Mouse (Mus musculus) right cerebral cortex, postnatal 10 days (tissue): ENCODE results near the gene Scap.
"Not testable (repeated sequence)": the region's sequence is repeated elsewhere in the genome, so short reads cannot be mapped to it uniquely, and the experiment has no call there.

Experiments used
- DNase-seq, 2 experiments: peaks; one replicate each; pipeline ENCODE4 v3.0.0; 2021; ENCODE audit warnings: low spot score in 2 of 2

Scap gene

DNA sequence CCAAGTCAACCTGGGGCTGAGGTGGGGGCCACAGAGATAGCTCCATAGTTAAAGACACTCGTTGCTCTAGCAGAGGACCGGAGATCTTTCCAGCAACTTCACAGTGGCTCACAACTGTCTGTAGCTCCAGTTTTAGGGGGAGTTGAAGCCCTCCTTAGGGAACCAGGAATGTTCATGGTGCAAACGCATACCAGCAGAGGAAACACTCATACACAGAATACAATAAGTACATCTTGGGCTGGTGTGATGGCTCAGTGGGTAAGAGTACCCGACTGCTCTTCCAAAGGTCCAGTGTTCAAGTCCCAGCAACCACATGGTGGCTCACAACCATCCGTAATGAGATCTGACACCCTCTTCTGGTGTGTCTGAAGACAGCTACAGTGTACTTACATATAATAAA lies 2.2 kb upstream of the Scap start:
- not testable (repeated sequence) for DNase-seq

DNA sequence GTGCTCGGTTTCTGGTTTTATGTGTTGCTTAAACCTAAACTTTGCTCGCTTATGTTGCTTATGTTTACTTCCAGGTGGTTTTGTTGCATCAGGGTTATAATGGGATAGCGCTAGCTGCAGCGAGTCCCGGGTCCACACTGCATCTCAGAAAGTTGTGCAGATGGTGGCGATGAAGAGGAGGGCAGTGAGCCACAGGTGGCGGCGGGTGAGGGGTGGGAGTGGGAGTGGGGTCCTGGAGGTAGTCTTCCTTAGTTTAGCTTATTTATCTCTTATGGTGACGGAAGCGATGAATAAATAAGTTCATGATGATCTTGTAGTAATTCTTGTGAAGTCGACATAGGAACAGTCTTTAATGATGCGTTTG lies 790 bp downstream of the Scap start:
- DNase-seq, result no peak

DNA sequence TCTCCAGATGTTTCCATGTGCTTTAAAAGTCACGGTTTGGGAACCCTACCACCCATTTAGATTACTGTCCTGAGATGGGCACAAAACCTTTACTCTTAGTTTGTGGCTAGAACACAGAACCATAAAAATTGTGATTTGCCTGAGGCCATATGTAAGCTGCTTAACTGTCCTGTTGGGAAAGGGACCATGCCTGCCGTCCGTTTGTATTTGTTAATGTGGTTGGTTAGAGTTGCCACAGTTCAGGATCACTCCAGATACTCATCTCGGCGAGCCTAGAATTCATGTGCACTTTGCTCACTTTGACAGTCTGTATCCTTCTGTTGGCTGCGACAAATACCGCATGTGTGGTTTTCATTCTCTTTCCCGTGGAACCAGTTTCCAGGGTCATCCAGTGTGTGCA lies 1.8 kb downstream of the Scap start:
- no peak for DNase-seq

DNA sequence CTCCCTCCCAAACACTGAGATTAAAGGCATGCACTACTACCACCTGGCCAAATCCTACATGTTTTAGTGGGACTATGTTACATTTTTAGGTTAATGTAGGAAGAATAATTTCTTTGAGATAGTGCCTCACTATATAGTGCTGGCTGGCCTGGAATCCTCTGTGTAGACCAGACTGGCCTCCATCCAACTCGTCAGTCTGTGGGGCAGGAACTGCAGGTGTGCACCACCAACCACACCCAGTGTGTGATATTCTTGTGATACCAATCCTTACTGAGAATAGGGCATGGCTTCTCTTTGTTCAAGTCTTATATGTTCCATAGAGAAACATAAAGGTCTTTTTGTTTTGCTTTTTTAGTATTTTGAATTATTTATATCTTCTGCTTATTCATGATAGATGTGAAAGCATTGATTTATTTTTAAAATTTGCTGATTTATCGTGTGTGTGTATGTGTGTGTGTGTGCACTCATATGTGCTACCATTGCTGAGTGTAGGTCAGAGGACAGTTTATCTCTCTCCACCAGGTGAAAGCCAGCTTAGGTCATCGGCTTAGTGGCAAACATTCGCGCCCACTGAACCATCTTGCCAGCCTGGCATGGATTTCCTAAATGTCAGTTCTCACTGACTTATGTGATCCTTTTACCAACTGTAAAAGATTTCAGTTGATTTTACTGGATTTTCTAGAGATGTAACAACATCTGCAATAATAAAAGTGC lies 7.1 kb downstream of the Scap start:
- no peak for DNase-seq

DNA sequence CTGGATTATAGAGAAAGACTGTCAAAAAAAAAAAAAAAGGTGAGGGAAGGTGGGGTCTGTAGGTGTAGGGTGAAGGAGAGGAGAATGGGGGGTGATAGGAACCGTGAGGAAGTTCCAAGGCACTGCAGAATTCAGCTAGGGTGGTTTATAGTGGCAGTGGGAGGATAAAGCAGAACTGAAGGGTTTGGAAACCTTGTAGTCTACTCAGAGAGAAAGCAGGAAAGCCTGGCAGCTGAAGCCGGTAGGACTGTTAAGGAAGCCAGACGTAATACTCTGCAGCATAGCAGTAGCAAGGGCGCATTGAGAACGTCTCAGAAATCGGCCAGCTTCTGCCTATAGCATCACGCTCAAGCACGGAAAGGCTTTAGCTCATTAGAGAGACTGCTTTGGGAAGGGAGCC lies 8.9 kb downstream of the Scap start:
- no peak for DNase-seq

DNA sequence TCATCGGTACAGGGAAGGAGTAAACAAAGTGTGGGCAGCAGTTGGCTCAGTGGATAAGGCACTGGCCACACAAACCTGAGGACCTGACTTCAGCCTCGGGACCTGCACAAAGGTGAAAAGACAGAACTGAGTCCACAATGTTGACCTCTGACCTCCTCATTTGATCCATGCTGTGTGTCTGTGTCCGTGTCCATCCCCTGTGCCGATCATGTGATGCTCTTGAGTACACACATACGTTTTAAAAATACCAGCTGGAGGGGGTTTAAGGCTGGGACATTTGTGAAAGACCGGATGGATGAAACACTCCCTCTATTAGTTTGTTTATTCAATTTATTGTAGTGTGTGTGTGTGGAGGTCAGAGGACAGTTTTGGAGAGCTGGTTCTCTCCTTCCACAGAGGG lies 10.7 kb downstream of the Scap start:
- no peak for DNase-seq

- DNase-seq, result no peak
Measured at GRCm38 (mm10) chr9:110345057-110345739, 12.1 kb downstream of the Scap start.

DNA sequence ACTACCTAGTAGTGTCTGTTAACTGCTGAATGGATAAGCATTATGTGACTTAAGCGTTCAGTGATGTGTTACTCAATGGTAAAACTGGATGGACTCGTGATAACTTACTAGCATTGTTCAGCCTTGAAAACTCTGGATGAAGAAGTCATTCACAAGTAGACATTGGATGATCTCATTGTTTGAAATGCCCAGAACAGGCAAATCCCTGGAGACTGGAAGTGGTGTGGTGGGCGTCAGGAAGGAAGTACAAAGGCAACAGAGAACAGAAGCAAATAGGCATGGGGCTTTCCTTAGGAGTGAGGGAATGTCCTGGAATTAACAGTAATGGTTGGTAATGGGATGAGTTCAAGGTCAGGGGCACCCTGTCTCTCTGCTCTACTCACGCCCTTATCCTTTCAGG lies 15.8 kb downstream of the Scap start:
- no peak for DNase-seq

GRCm38 (mm10) chr9:110350188-110350587 lies 17.1 kb downstream of the Scap start:
- DNase-seq, result no peak

DNA sequence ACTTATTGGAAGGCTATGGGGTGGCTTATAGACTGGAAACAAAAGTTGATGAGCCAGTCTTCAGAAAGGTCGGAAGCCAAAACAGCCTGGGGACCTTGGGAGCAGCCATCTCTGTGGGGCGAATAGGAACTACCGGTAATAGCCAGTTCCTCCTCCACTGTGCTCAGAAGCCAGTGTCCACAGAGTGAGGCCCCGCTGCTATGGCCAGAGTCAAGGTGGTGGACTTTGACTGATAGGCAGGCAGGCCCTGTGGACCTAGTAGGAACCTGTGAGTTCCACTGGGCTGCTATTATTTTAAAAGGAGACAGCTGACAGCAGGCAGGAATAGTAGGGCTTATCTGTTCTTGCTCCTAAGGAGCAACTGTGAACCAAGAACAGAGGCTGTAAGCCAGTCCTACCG lies 17.5 kb downstream of the Scap start:
- no peak for DNase-seq

DNA sequence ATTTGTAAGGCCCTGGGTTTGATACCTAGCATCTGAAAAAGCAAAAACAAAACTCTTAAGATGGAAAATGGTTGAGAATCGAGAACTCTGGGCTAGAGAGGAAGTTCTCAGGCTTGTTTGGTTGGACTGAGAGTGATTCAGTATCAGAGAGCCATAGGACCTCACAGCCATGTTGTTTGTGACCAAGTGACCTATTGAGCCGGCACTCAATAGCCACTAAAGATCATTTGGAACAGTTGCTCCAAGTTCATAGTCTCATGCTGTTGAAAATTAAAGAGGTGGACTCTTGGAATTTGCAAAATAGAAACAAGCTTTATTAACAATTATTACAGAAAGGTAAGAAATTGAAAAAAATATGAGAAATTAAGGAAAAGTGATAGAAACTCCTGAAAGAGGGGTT lies 18.3 kb downstream of the Scap start:
- DNase-seq, result no peak

- DNase-seq, result no peak
Measured at GRCm38 (mm10) chr9:110351932-110352632, 19.0 kb downstream of the Scap start.

- DNase-seq, result no peak
Measured at GRCm38 (mm10) chr9:110358341-110358740, 25.3 kb downstream of the Scap start.

- DNase-seq, result no peak
Measured at GRCm38 (mm10) chr9:110361299-110361698, 28.2 kb downstream of the Scap start.

DNA sequence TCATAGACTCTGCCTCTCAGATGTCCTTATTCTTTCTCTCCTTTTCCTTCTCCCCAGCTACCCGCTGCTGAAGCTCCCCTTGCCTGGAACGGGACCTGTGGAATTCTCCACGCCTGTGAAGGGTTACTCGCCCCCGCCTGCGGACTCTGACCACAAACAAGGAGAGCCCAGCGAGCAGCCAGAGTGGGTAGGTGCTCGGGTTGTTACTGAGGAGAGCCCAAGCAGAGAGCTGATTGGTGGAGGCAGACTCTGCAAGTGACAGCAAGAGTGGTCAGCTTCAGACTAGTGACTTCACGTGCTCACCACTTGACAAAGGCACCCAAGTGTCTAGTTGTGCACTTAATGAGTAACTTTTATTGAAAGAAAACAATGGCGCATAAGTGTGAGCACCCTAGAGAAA lies 29.2 kb downstream of the Scap start:
- DNase-seq, result no peak

DNA sequence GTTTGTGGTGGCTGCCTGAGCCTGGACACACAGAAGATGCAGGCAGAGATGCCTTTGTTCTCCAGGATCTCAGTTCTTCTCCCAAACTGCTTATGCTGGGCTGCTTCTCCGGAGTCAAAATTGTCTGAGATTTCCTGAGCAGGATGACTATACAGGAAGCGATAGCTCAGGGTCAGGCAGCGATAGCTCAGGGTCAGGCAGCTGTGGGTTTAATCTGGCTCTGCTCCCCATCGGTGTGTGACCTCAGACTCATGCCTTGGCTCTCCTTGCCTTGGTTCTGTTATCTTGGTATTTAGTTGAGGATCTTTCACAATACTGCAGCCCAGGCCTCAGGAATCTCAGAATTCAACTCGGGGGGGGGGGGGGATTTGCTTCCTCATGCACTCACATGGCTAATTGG lies 33.7 kb downstream of the Scap start:
- no peak for DNase-seq

- no peak for DNase-seq
Measured at GRCm38 (mm10) chr9:110369860-110370259, 36.8 kb downstream of the Scap start.

DNA sequence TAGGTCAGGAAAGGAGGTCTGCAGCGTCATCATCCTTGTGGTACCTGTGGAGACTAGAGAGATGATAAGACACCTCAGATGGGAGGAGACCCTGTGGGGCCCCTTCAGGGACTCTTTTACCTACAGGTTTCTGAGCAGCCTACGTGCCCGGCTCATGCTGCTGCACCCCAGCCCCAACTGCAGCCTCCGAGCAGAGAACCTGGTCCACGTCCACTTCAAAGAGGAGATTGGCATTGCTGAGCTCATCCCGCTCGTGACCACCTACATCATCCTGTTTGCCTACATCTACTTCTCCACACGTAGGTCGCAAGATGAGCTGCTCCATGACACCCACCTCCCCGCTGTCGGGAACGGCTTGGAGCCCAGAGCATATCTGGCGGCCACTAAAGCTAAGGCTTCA lies 40.8 kb downstream of the Scap start:
- no peak for DNase-seq

GRCm38 (mm10) chr9:110375668-110376067 lies 42.6 kb downstream of the Scap start:
- DNase-seq, result no peak

DNA sequence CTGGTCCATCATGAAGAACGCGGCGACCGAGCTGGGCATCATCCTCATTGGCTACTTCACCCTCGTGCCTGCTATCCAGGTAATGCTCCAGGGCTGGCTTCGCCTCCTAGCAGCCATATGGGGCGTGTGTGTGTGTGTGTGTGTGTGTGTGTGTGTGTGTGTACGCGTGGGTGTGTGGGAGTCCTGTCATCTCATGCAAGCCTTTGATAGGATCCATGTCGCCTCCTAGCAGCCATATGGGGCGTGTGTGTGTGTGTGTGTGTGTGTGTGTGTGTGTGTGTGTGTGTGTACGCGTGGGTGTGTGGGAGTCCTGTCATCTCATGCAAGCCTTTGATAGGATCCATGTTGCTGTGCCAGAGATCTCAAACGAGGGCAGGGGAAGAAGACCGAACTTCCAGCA lies 44.6 kb downstream of the Scap start:
- not testable (repeated sequence) for DNase-seq

DNA sequence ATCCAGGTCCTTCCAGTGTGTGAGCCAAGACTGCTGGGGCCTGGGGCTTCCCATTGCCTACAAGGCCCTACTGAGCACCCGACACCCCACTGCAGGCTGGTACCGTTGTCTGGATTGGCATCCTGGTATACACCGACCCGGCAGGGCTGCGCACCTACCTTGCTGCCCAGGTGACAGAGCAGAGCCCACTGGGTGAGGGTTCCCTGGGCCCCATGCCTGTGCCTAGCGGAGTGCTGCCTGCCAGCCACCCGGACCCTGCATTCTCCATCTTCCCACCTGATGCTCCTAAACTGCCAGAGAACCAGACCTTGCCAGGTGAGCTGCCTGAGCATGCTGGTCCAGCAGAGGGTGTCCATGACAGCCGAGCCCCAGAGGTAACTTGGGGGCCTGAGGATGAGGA lies 46.3 kb downstream of the Scap start:
- no peak for DNase-seq

GRCm38 (mm10) chr9:110380662-110381061 lies 47.6 kb downstream of the Scap start:
- no peak for DNase-seq

DNA sequence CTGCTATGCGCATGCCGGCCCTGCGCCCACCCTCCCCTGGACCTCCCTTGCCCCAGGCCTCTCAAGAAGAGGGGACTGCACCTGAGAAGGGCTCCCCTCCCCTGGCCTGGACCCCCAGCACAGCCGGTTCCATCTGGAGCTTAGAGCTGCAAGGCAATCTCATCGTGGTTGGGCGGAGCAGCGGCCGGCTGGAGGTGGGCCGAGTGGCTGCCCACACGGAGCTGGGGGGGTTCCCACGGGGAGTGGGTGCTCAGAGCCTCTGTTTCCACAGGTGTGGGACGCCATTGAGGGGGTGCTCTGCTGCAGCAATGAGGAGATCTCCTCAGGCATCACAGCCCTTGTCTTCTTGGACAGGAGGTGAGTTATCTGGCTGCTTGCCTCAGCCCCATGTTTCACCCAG lies 48.2 kb downstream of the Scap start:
- no peak for DNase-seq
